Mouse (Mus musculus): ENCODE results near the gene Wdr45b.
"Not testable (repeated sequence)": the region's sequence is repeated elsewhere in the genome, so short reads cannot be mapped to it uniquely, and the experiment has no call there.

Wdr45b gene

GRCm38 (mm10) chr11:121328206-121328605, 26.0 kb downstream of the Wdr45b start:
- no peak for DNase-seq (ENCODE audit: low spot score)

GRCm38 (mm10) chr11:121326681-121327080, 27.6 kb downstream of the Wdr45b start:
- no peak for DNase-seq (ENCODE audit: low spot score)

- no peak for DNase-seq (ENCODE audit: low spot score)
These were observed 28.2 kb downstream of the Wdr45b start for GRCm38 (mm10) chr11:121326034-121326433.

GRCm38 (mm10) chr11:121307712-121308111, 46.5 kb downstream of the Wdr45b start:
- DNase-seq (ENCODE audit: low spot score), result not testable (repeated sequence)

- DNase-seq (ENCODE audit: low spot score), result no peak
These were observed 47.6 kb downstream of the Wdr45b start for GRCm38 (mm10) chr11:121306608-121307007.

- DNase-seq (ENCODE audit: low spot score), result no peak
These were observed 48.9 kb downstream of the Wdr45b start for GRCm38 (mm10) chr11:121305371-121305770.

- DNase-seq (ENCODE audit: low spot score), result no peak
These were observed 54.0 kb downstream of the Wdr45b start for GRCm38 (mm10) chr11:121300265-121300664.

GRCm38 (mm10) chr11:121298493-121298892, 55.8 kb downstream of the Wdr45b start:
- DNase-seq (ENCODE audit: low spot score), result no peak

- no peak for DNase-seq (ENCODE audit: low spot score)
These were observed 59.5 kb downstream of the Wdr45b start for GRCm38 (mm10) chr11:121294771-121295170.

GRCm38 (mm10) chr11:121289859-121290258, 64.4 kb downstream of the Wdr45b start:
- DNase-seq (ENCODE audit: low spot score), result no peak

- DNase-seq (ENCODE audit: low spot score), result no peak
These were observed 71.3 kb downstream of the Wdr45b start for GRCm38 (mm10) chr11:121282911-121283310.

GRCm38 (mm10) chr11:121278011-121278410, 76.2 kb downstream of the Wdr45b start:
- no peak for DNase-seq (ENCODE audit: low spot score)

- DNase-seq (ENCODE audit: low spot score), result no peak
These were observed 76.7 kb downstream of the Wdr45b start for GRCm38 (mm10) chr11:121277516-121277915.

Measured in embryo, embryonic 10 days (tissue).